8 mouse cellular contexts compared by ENCODE assay signal in genomic region chr5:77217211-77217610, GRCm38 (mm10). TPM values are rescaled to one million over a fixed set of nuclear protein-coding genes. Genes with fewer than 3 reads are reported as not detected.
DNase-seq lines count a peak whose midpoint lies in the region; ATAC-seq and TF ChIP-seq lines count a peak whose summit lies in the region.

No protein-coding gene starts in this region.

- peak; percentile 71 for ATAC-seq in common myeloid progenitor, adult 5-6 weeks (replicated peaks; ENCODE audit: low read depth, poor library complexity, severe bottlenecking)

- peak; percentile 63 to 67 for DNase-seq in adrenal gland, adult 18-20 months (ENCODE audit: low spot score in 2 of 2)
- DNase-seq in gastrocnemius, adult 2 months, result peak; percentile 77
- peak; percentile 68 for DNase-seq in hindlimb bud, embryonic 11.5 days (ENCODE audit: extremely low spot score, low read depth, low spot score)
- DNase-seq in left cerebral cortex, adult 18-20 months (ENCODE audit: low spot score in 2 of 2), result peak; percentile 68 to 86
- peak; percentile 29 to 78 for DNase-seq in lung, postnatal 4 days
- peak; percentile 47 for DNase-seq in right cerebral cortex, postnatal 25 days
- peak; percentile 58 for DNase-seq in yolk sac, embryonic 10.5 days (ENCODE audit: low spot score)

- H3K4me3 ChIP-seq in gastrocnemius, adult 2 months, result no peak overlapping the region

- TF ChIP-seq CTCF in gastrocnemius, adult 2 months (IDR thresholded peaks at IDR 0.05), result peak; percentile 84

- H3K27ac ChIP-seq in gastrocnemius, adult 2 months, result no peak overlapping the region

- intact Hi-C loops in gastrocnemius, adult 2 months (cut with DNase I), result loop anchor here (1.0 to 5.0 kb wide), 2 partner anchors 128 to 220 kb away; no protein-coding TSS in a partner anchor

RNA-seq across cellular contexts. Expression of gene Spink2, which starts 5.9 kb away (rescaled TPM):
- not detected for total RNA-seq in adrenal gland, adult 18-20 months (2021)
- not detected in 2 replicates for total RNA-seq in common myeloid progenitor, adult 5-6 weeks (2017)
- not detected for total RNA-seq in gastrocnemius, adult 2 months (2021)
- not detected for total RNA-seq in left cerebral cortex, adult 18-20 months (2021)

RNA-seq across cellular contexts. Expression of gene Rest, which starts 48.1 kb away (rescaled TPM):
- 10 to 100 TPM; 19.5 to 21.6 TPM for total RNA-seq in adrenal gland, adult 18-20 months (2021)
- total RNA-seq in common myeloid progenitor, adult 5-6 weeks (2017), result 49.7 and 61.6 TPM in 2 replicates
- 1 to 10 TPM; 7.8 to 9.2 TPM for total RNA-seq in gastrocnemius, adult 2 months (2021)
- 1 to 10 TPM; 3.5 to 3.6 TPM for total RNA-seq in left cerebral cortex, adult 18-20 months (2021)
